Mouse (Mus musculus): ENCODE results near the gene Sema3d. TPM values are rescaled to one million over a fixed set of nuclear protein-coding genes. Genes with fewer than 3 reads are reported as not detected.

Gene Sema3d
- total RNA-seq, 1 experiment from 2014 or later = not detected

- no peak for ATAC-seq (ENCODE audit: extremely low read depth, insufficient number of reproducible peaks, low FRiP score, poor library complexity, severe bottlenecking)
Measured at GRCm38 (mm10) chr5:12575262-12575661, 192.1 kb downstream of the Sema3d start.

- ATAC-seq (ENCODE audit: extremely low read depth, insufficient number of reproducible peaks, low FRiP score, poor library complexity, severe bottlenecking) = no peak
Measured at GRCm38 (mm10) chr5:12579752-12580151, 196.6 kb downstream of the Sema3d start.

GRCm38 (mm10) chr5:12582540-12582939 lies 199.4 kb downstream of the Sema3d start:
- no peak for ATAC-seq (ENCODE audit: extremely low read depth, insufficient number of reproducible peaks, low FRiP score, poor library complexity, severe bottlenecking)

- no peak for ATAC-seq (ENCODE audit: extremely low read depth, insufficient number of reproducible peaks, low FRiP score, poor library complexity, severe bottlenecking)
Measured at GRCm38 (mm10) chr5:12583293-12583834, 200.2 kb downstream of the Sema3d start.

GRCm38 (mm10) chr5:12584886-12585285 lies 201.7 kb downstream of the Sema3d start:
- ATAC-seq (ENCODE audit: extremely low read depth, insufficient number of reproducible peaks, low FRiP score, poor library complexity, severe bottlenecking) = no peak

GRCm38 (mm10) chr5:12634227-12634980 lies 251.2 kb downstream of the Sema3d start:
- no peak for ATAC-seq (ENCODE audit: extremely low read depth, insufficient number of reproducible peaks, low FRiP score, poor library complexity, severe bottlenecking)

GRCm38 (mm10) chr5:12637763-12638468 lies 254.7 kb downstream of the Sema3d start:
- no peak for ATAC-seq (ENCODE audit: extremely low read depth, insufficient number of reproducible peaks, low FRiP score, poor library complexity, severe bottlenecking)
